Mouse (Mus musculus): ENCODE measurements around the gene 4933428G20Rik. TPM values are rescaled to one million over a fixed set of nuclear protein-coding genes. Genes with fewer than 3 reads are reported as not detected.

Gene 4933428G20Rik
- total RNA-seq, 2 experiments from 2014 or later, result not detected

DNA sequence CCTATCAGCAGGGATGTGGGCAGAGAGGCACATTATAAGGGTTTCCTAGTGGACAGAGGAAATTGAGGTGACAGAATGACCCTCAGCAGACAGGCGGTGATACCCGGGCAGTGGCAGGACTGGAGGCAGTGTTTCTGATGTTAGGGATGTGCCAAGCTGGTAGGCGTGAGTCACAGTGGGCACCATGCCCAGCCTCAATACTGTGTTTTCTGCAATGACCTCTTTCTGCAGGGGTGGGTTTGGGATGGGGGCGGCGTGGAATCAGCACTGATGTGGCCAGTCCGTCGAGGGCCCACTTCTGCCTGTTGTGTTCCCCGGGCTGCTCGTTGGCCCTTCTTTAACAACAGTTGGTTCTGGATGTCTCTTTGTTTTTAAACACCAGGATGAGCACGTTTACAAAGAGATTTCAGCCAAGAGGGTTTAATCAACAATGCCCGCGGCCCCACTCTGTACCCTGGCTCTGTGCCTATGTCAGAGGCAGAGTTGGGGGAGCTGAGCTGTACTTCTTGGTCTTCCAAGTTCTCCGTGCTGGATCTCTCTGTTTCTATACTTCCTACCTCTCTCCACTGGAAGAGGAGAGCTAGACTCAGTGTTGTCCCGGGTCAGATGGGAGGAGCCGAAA lies 59.0 kb downstream of the 4933428G20Rik start:
- intact Hi-C loops (cut with DNase I), result no loop called here
- peak in 1 of 2 experiments; percentile 34 for DNase-seq

Other genes starting within 250 kb of the 4933428G20Rik start
- 10 to 100 TPM; 79.6 to 87.6 TPM for gene Npepps, start 219.7 kb downstream of the 4933428G20Rik start, total RNA-seq (2021)
- gene Mrpl45, start 184.6 kb downstream of the 4933428G20Rik start, total RNA-seq (2021), result 10 to 100 TPM; 55.3 to 65.3 TPM
- gene Gpr179, start 148.3 kb downstream of the 4933428G20Rik start, total RNA-seq (2021), result under 1 TPM; 0.08 to 0.11 TPM
- 10 to 100 TPM; 18.3 to 19.6 TPM for gene Socs7, start 137.8 kb downstream of the 4933428G20Rik start, total RNA-seq (2021)
- 10 to 100 TPM; 16.0 to 18.0 TPM for gene Arhgap23, start 84.8 kb downstream of the 4933428G20Rik start, total RNA-seq (2021)
- gene Srcin1, start 75.8 kb upstream of the 4933428G20Rik start, total RNA-seq (2021), result under 1 TPM; 0.08 to 0.16 TPM
- 1 to 10 TPM in 1 of 2 experiments, under 1 TPM in 1; 0.95 to 2.4 TPM for gene Epop, start 129.4 kb upstream of the 4933428G20Rik start, total RNA-seq (2021)
- 10 to 100 TPM; 67.0 to 68.8 TPM for gene Mllt6, start 163.1 kb upstream of the 4933428G20Rik start, total RNA-seq (2021)
- 100 to 1,000 TPM; 146 TPM for gene Cisd3, start 185.5 kb upstream of the 4933428G20Rik start, total RNA-seq (2021)
- gene Pcgf2, start 200.2 kb upstream of the 4933428G20Rik start, total RNA-seq (2021), result 1 to 10 TPM; 5.2 to 7.4 TPM
- gene Psmb3, start 203.1 kb upstream of the 4933428G20Rik start, total RNA-seq (2021), result 100 to 1,000 TPM; 141 to 151 TPM
- gene Pip4k2b, start 244.4 kb upstream of the 4933428G20Rik start, total RNA-seq (2021), result 10 to 100 TPM; 20.6 to 21.7 TPM

Data from heart, postnatal 36 days (tissue).